Mouse (Mus musculus): ENCODE measurements around the gene Lrp1.

GRCm38 (mm10) chr10:127519041-127519701 lies 101.8 kb downstream of the Lrp1 start:
- TF ChIP-seq CTCF (conservative IDR thresholded peaks at IDR 0.05; ENCODE audit: low read length) (no peak), NANOG (IDR thresholded peaks at IDR 0.05; ENCODE audit: borderline replicate concordance, low read length) (no peak)

Data from E14TG2a.4 (cell line).